Mouse (Mus musculus) layer of hippocampus, postnatal 25 days (tissue): ENCODE measurements at regions not wholly inside any gene's neighbourhood (a gene's known extent, or its start where the extent isn't known, plus 50 kb on each side); places are given as distances from the start of the nearest gene placed in this dataset.

Source experiments
- DNase-seq, 2 experiments: peaks; one replicate each; pipeline ENCODE4 v3.0.0; 2022; ENCODE audit warnings: mixed read lengths in 2 of 2, low spot score in 1 of 2; ENCODE audit errors: extremely low spot score in 1 of 2

- no peak for DNase-seq
Observed at GRCm38 (mm10) chr7:50993707-50994106, 394.7 kb downstream of the 4933405O20Rik start.

GRCm38 (mm10) chr7:51041899-51042667 is 443.1 kb downstream of the 4933405O20Rik start:
- no peak for DNase-seq

- no peak for DNase-seq
Observed at GRCm38 (mm10) chr7:51051496-51051895, 452.5 kb downstream of the 4933405O20Rik start.

GRCm38 (mm10) chr7:51068376-51068775 is 442.5 kb upstream of the Ano5 start:
- DNase-seq: no peak

GRCm38 (mm10) chr7:51093774-51094173 is 417.1 kb upstream of the Ano5 start:
- DNase-seq: no peak

- no peak for DNase-seq
Observed at GRCm38 (mm10) chr7:51101166-51101565, 409.7 kb upstream of the Ano5 start.

- no peak for DNase-seq
Observed at GRCm38 (mm10) chr7:51140796-51141195, 370.0 kb upstream of the Ano5 start.

GRCm38 (mm10) chr7:51175211-51175610 is 335.6 kb upstream of the Ano5 start:
- DNase-seq: no peak

GRCm38 (mm10) chr7:51215487-51216232 is 295.2 kb upstream of the Ano5 start:
- DNase-seq: no peak

GRCm38 (mm10) chr7:51216233-51216605 is 294.6 kb upstream of the Ano5 start:
- no peak for DNase-seq

- no peak for DNase-seq
Observed at GRCm38 (mm10) chr7:51221351-51221750, 289.5 kb upstream of the Ano5 start.

GRCm38 (mm10) chr7:51221806-51222205 is 289.0 kb upstream of the Ano5 start:
- no peak for DNase-seq

- no peak for DNase-seq
Observed at GRCm38 (mm10) chr7:51227136-51227535, 283.7 kb upstream of the Ano5 start.

GRCm38 (mm10) chr7:51234616-51235015 is 276.2 kb upstream of the Ano5 start:
- no peak for DNase-seq

GRCm38 (mm10) chr7:51247695-51248094 is 263.1 kb upstream of the Ano5 start:
- DNase-seq: no peak

- no peak for DNase-seq
Observed at GRCm38 (mm10) chr7:51254461-51254860, 256.4 kb upstream of the Ano5 start.

GRCm38 (mm10) chr7:51259160-51259831 is 251.5 kb upstream of the Ano5 start:
- no peak for DNase-seq

GRCm38 (mm10) chr7:51264166-51264565 is 246.7 kb upstream of the Ano5 start:
- no peak for DNase-seq

- DNase-seq: peak; percentile 9 to 14
Observed at GRCm38 (mm10) chr7:51265896-51266295, 244.9 kb upstream of the Ano5 start.

- peak in 1 of 2 experiments; percentile 5 for DNase-seq
Observed at GRCm38 (mm10) chr7:51266879-51267278, 243.9 kb upstream of the Ano5 start.

- no peak for DNase-seq
Observed at GRCm38 (mm10) chr7:51268743-51269142, 242.1 kb upstream of the Ano5 start.
